16 mouse cellular contexts compared by ENCODE assay signal in the genomic region with DNA sequence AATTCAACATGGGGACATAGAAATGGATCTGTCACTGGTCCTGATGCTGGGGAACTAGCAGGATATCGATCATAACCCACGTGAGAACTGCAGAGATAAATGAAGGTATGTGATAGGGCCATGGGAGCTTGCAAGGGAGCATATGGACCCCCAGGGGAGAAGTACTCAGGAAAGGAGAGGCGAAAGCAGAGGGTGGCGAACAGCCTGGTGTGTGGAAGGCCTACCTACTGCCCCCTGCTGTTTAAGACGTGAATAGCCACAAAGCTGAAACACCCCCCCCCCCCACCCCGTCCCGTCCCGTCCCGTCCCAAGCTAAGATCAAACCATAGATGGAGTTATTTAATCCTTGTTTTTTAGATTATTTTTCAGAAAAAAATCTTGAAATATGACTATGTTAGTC. TPM values are rescaled to one million over a fixed set of nuclear protein-coding genes. Genes with fewer than 3 reads are reported as not detected.
DNase-seq lines count a peak whose midpoint lies in the region; ATAC-seq and TF ChIP-seq lines count a peak whose summit lies in the region.
"Had no signal": no experiment of that assay in that cellular context is flagged by ENCODE, and none has a peak within 500 bp of the region (broad histone marks: within the 10 kb centered on the region; RNA-seq: fewer than 3 reads in every experiment).

No protein-coding gene starts in this region.

- no peaks in the 10 kb centered on the region for H3K4me1 ChIP-seq in heart, postnatal 0 days (ENCODE audit: control insufficient read depth, insufficient read depth)
- no peaks in the 10 kb centered on the region for H3K4me1 ChIP-seq in lung, postnatal 0 days (ENCODE audit: insufficient read depth, low read depth, low read length)
- peaks cover 0 to 20% of the 10 kb centered on the region in 2 experiments; a peak in 1 of 4 replicates for H3K4me1 ChIP-seq in ES-E14 (ENCODE audit: control insufficient read depth in 2 of 2, insufficient read depth in 2 of 2, low read length in 2 of 2, poor library complexity in 1 of 2)
- no peaks in the 10 kb centered on the region; the same call in 1 of the 2 replicates for H3K4me1 ChIP-seq in embryonic fibroblast, embryonic 13.5 days (ENCODE audit: control insufficient read depth, insufficient read depth, low read length)
- H3K4me1 ChIP-seq in forebrain, embryonic 14.5 days (ENCODE audit: control insufficient read depth, insufficient read depth, low read length) = peaks cover 8% of the 10 kb centered on the region
- H3K4me1 ChIP-seq: lung, embryonic 15.5 days had no signal

- no peaks in the 10 kb centered on the region for H3K9me3 ChIP-seq in heart, postnatal 0 days (replicated peaks; ENCODE audit: control insufficient read depth, low read length)
- H3K9me3 ChIP-seq in lung, postnatal 0 days (ENCODE audit: low read length) = no peaks in the 10 kb centered on the region
- H3K9me3 ChIP-seq in ES-E14 (ENCODE audit: control insufficient read depth, insufficient read depth, low read depth, low read length) = no peaks in the 10 kb centered on the region
- no peaks in the 10 kb centered on the region for H3K9me3 ChIP-seq in forebrain, embryonic 14.5 days (replicated peaks; ENCODE audit: control insufficient read depth, low read length)
- H3K9me3 ChIP-seq: heart, embryonic 13.5 days; hindbrain, embryonic 15.5 days; lung, embryonic 15.5 days; midbrain, embryonic 13.5 days; neural tube, embryonic 13.5 days had no signal

- TF ChIP-seq CTCF in heart, postnatal 0 days (IDR thresholded peaks at IDR 0.05; ENCODE audit: low read depth) = peak; percentile 41
- TF ChIP-seq CTCF in lung, postnatal 0 days (IDR thresholded peaks at IDR 0.05) = peak; percentile 55
- TF ChIP-seq CTCF in embryonic fibroblast, embryonic 13.5 days (IDR thresholded peaks at IDR 0.05; ENCODE audit: borderline replicate concordance, insufficient read depth, low read length) = peak; percentile 7; the same call in 1 of the 2 replicates

- H3K36me3 ChIP-seq in heart, postnatal 0 days (replicated peaks; ENCODE audit: control insufficient read depth, insufficient read depth, low read length) = no peaks in the 10 kb centered on the region
- H3K36me3 ChIP-seq in lung, postnatal 0 days (ENCODE audit: insufficient read depth, low read length) = no peaks in the 10 kb centered on the region
- H3K36me3 ChIP-seq in ES-E14 (ENCODE audit: control insufficient read depth, insufficient read depth, low read length, poor library complexity, severe bottlenecking) = no peaks in the 10 kb centered on the region
- H3K36me3 ChIP-seq in forebrain, embryonic 14.5 days (ENCODE audit: control insufficient read depth, insufficient read depth, low read length) = no peaks in the 10 kb centered on the region
- H3K36me3 ChIP-seq: G1E; heart, embryonic 13.5 days; hindbrain, embryonic 15.5 days; midbrain, embryonic 13.5 days; neural tube, embryonic 13.5 days had no signal

- 47% methylated on average over 9 of the region's 9 CpGs for WGBS in heart, postnatal 0 days
- WGBS in lung, postnatal 0 days = 59% methylated on average over 9 of the region's 9 CpGs
- 74% methylated on average over 9 of the region's 9 CpGs for WGBS in forebrain, embryonic 14.5 days

- in situ Hi-C loops in ES-E14 (cut with MboI; ENCODE audit: low sequenced_read_pairs in 2 of 2, unreplicated experiment in 2 of 2) = no loop called here

- no peak for DNase-seq in heart, postnatal 0 days (ENCODE audit: low spot score)
- DNase-seq in heart, postnatal 4 days = no peak
- DNase-seq in lung, postnatal 0 days (ENCODE audit: low spot score) = no peak
- no peak for DNase-seq in lung, postnatal 25 days (ENCODE audit: low spot score)
- DNase-seq in ES-E14 (ENCODE audit: low read depth, low spot score) = peak; percentile 22
- DNase-seq in right cerebral cortex, postnatal 4 days = no peak
- no peak for DNase-seq in forebrain, embryonic 14.5 days (ENCODE audit: low spot score)
- DNase-seq: kidney, postnatal 25 days; right cerebral cortex, adult 18-20 months had no signal

- TF ChIP-seq EP300 in heart, postnatal 0 days (IDR thresholded peaks at IDR 0.05; ENCODE audit: low read depth) = no peak
- TF ChIP-seq EP300 in lung, postnatal 0 days (IDR thresholded peaks at IDR 0.05) = no peak

- no peak overlapping the region for H3K4me2 ChIP-seq in heart, postnatal 0 days (ENCODE audit: low read depth, low read length)
- H3K4me2 ChIP-seq in lung, postnatal 0 days (replicated peaks; ENCODE audit: low read depth, low read length) = no peak overlapping the region
- H3K4me2 ChIP-seq in forebrain, embryonic 14.5 days (ENCODE audit: low read length) = no peak overlapping the region
- H3K4me2 ChIP-seq: heart, embryonic 13.5 days; hindbrain, embryonic 15.5 days; lung, embryonic 15.5 days; midbrain, embryonic 13.5 days; neural tube, embryonic 13.5 days had no signal

- H3K27me3 ChIP-seq in heart, postnatal 0 days (ENCODE audit: control insufficient read depth, insufficient read depth, low read length) = no peaks in the 10 kb centered on the region
- H3K27me3 ChIP-seq in lung, postnatal 0 days (replicated peaks; ENCODE audit: insufficient read depth, low read length) = no peaks in the 10 kb centered on the region
- no peaks in the 10 kb centered on the region for H3K27me3 ChIP-seq in forebrain, embryonic 14.5 days (replicated peaks; ENCODE audit: control insufficient read depth, insufficient read depth, low read length)
- H3K27me3 ChIP-seq: hindbrain, embryonic 15.5 days; lung, embryonic 15.5 days; midbrain, embryonic 13.5 days; neural tube, embryonic 13.5 days had no signal

- ATAC-seq in heart, postnatal 0 days (ENCODE audit: insufficient read depth, low read depth) = no peak
- ATAC-seq in lung, postnatal 0 days = no peak; the same call in 1 of the 2 replicates
- ATAC-seq in forebrain, embryonic 14.5 days = no peak
- ATAC-seq: midbrain, embryonic 13.5 days had no signal

- H3K9ac ChIP-seq in heart, postnatal 0 days (replicated peaks; ENCODE audit: low read depth, low read length) = no peak overlapping the region
- H3K9ac ChIP-seq in lung, postnatal 0 days (replicated peaks; ENCODE audit: low read depth) = no peak overlapping the region
- no peak overlapping the region for H3K9ac ChIP-seq in ES-E14 (ENCODE audit: insufficient read depth, low read depth, low read length, poor library complexity, severe bottlenecking)
- no peak overlapping the region for H3K9ac ChIP-seq in forebrain, embryonic 14.5 days (ENCODE audit: low read length)
- H3K9ac ChIP-seq: heart, embryonic 13.5 days; hindbrain, embryonic 15.5 days; lung, embryonic 15.5 days; midbrain, embryonic 13.5 days; neural tube, embryonic 13.5 days had no signal

- no peak for TF ChIP-seq POLR2A in embryonic fibroblast, embryonic 13.5 days (IDR thresholded peaks at IDR 0.05; ENCODE audit: low read depth, low read length)

- H3K4me3 ChIP-seq in heart, postnatal 0 days (ENCODE audit: low read depth, low read length) = no peak overlapping the region
- H3K4me3 ChIP-seq in lung, postnatal 0 days (ENCODE audit: low read depth, low read length) = no peak overlapping the region
- no peak overlapping the region for H3K4me3 ChIP-seq in ES-E14 (ENCODE audit: insufficient read depth in 1 of 2, low read depth in 1 of 2, low read length in 2 of 2, poor library complexity in 1 of 2, severe bottlenecking in 1 of 2)
- H3K4me3 ChIP-seq in embryonic fibroblast, embryonic 13.5 days (ENCODE audit: insufficient read depth, low read length) = no peak overlapping the region
- no peak overlapping the region for H3K4me3 ChIP-seq in forebrain, embryonic 14.5 days (ENCODE audit: low read depth, low read length)
- H3K4me3 ChIP-seq: heart, embryonic 13.5 days; hindbrain, embryonic 15.5 days; lung, embryonic 15.5 days; midbrain, embryonic 13.5 days; neural tube, embryonic 13.5 days had no signal

- no peak overlapping the region for H3K27ac ChIP-seq in heart, postnatal 0 days (ENCODE audit: low read depth)
- H3K27ac ChIP-seq in lung, postnatal 0 days (ENCODE audit: low read length) = no peak overlapping the region
- H3K27ac ChIP-seq in ES-E14 (ENCODE audit: insufficient read depth, low read depth, low read length, poor library complexity, severe bottlenecking) = no peak overlapping the region
- H3K27ac ChIP-seq in embryonic fibroblast, embryonic 13.5 days (ENCODE audit: insufficient read depth, low read length) = no peak overlapping the region
- H3K27ac ChIP-seq in forebrain, embryonic 14.5 days (ENCODE audit: low read depth, low read length) = no peak overlapping the region
- H3K27ac ChIP-seq: heart, embryonic 13.5 days; hindbrain, embryonic 15.5 days; lung, embryonic 15.5 days; midbrain, embryonic 13.5 days; neural tube, embryonic 13.5 days had no signal

TF ChIP-seq in ES-E14, 5 proteins besides CTCF, POLR2A, EP300 and RAD21:
- no peak for TF ChIP-seq MAFK (IDR thresholded peaks at IDR 0.05; ENCODE audit: insufficient read depth, low read depth, low read length)
- TF ChIP-seq CHD2 (IDR thresholded peaks at IDR 0.05; ENCODE audit: low read depth, low read length) = no peak
- no peak for TF ChIP-seq HCFC1 (IDR thresholded peaks at IDR 0.05; ENCODE audit: borderline replicate concordance, insufficient read depth, low read length)
- TF ChIP-seq ZNF384 (IDR thresholded peaks at IDR 0.05; ENCODE audit: low read depth, low read length) = no peak
- no peak for TF ChIP-seq ZC3H11A (IDR thresholded peaks at IDR 0.05; ENCODE audit: borderline replicate concordance, low read depth, low read length)

RNA-seq across cellular contexts. Expression of a gene that starts 50.9 kb away (rescaled TPM):
- total RNA-seq in heart, postnatal 0 days (2014; rRNA removed; ENCODE audit: low replicate concordance) = 6.5 and 7.6 TPM in 2 replicates
- polyA plus RNA-seq in heart, postnatal 0 days (2015; fragmentation: Nextera tagmentation; extraction: Ambion mirVana) = 1.5 and 1.7 TPM in 2 replicates
- total RNA-seq in heart, postnatal 4 days (2021) = 10 to 100 TPM; 12.6 to 12.7 TPM
- polyA plus RNA-seq in lung, postnatal 0 days (2015; fragmentation: Nextera tagmentation; extraction: Ambion mirVana) = 3.0 and 3.1 TPM in 2 replicates
- total RNA-seq in ES-E14 (2012; rRNA removed) = 0.21 and 0.67 TPM in 2 replicates
- polyA plus RNA-seq in embryonic fibroblast, embryonic 13.5 days (2011; ENCODE audit: insufficient read length, low read depth, missing spikeins) = 12.3 and 13.2 TPM in 2 replicates
- polyA plus RNA-seq in forebrain, embryonic 14.5 days (2014; fragmentation: Nextera tagmentation; extraction: Ambion mirVana) = 23.4 and 25.7 TPM in 2 replicates
- total RNA-seq: G1E had no signal
- polyA plus RNA-seq: G1E had no signal
